Mouse (Mus musculus): ENCODE results near the gene Arntl2.
A peak's percentile ranks its signal among the peaks of the same experiment; 100 is the strongest.
"Not testable (repeated sequence)": the region's sequence is repeated elsewhere in the genome, so short reads cannot be mapped to it uniquely, and the experiment has no call there.

Arntl2 gene

DNA sequence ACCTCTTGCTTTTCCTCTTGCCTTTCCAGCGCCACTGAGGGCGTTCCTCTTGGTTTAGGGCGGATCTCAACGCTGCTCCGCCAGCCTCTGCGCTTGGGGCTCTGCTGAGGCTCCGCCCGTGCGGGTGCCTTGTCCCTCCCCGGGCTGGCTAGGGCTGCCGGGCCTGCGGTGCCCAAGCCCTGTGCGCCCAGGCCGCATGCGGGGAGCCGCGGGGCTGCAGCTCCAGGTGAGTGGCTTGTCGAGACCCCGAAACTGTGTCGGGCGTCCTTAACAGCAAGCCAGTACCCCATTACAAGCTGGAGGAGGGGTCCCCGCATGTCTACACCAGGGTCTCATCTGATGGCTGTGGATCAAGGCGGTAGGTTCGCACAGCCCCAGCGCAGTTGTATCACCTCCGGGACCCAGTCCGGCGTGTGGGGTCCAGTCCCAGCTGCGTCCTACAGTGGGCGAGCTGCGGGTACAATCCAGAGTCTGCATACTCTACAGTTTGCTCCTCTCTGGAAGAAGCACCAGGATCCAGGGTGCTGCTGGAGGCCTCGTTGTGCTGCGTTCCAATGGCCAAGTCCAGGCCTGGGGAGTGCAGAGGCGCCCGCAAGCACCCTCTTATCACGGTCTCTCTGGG is at the start of gene Arntl2:
TSS of gene Arntl2 (plus strand) at position 132 of the 622 bp plus-strand sequence.
- DNase-seq (ENCODE audit: inconsistent ontology term), result peak; percentile 88

DNA sequence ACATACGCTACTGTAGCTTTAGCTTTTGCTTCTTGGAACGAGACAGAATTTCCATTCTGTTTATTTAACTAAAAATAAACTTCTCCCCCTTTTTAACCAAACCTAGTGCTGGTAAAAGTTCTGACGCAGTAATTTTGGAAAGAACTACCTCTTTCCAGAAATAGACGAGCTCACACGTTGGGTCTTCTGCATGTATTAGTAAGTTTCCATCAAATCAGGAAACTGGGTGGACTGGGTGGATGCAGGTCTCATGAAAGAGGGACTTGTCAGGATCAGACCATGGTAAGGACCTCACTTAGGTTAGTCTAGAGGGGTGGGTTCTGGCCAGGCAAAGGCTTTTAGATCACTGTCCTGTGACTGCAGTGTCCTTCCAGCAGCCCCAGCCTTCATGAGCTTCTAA is 49.3 kb upstream of the Arntl2 start:
- DNase-seq (ENCODE audit: inconsistent ontology term), result no peak

- DNase-seq (ENCODE audit: inconsistent ontology term), result no peak
These were observed 48.8 kb upstream of the Arntl2 start for GRCm38 (mm10) chr6:146747057-146747456.

DNA sequence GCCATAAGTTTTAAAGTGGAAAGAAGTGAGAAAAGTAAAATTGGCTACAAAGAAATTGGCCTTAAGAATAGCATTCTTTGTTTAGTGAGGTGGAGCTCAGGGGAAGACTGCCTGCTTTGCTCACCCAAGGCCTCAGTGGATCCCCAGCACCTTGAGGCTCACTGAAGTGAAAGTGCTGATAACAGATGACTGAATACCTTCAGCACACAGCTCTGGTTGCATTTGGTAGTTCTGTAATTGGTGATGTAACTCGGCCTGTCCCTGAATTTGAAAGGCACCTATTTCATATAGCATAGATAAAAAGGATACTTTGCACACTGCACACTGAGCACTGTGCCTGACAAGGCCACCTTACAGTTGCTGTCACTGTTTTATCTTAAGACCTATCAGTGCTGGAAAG is 47.6 kb upstream of the Arntl2 start:
- DNase-seq (ENCODE audit: inconsistent ontology term), result no peak

- peak; percentile 42 for DNase-seq (ENCODE audit: inconsistent ontology term)
These were observed 44.2 kb upstream of the Arntl2 start for GRCm38 (mm10) chr6:146751671-146752070.

DNA sequence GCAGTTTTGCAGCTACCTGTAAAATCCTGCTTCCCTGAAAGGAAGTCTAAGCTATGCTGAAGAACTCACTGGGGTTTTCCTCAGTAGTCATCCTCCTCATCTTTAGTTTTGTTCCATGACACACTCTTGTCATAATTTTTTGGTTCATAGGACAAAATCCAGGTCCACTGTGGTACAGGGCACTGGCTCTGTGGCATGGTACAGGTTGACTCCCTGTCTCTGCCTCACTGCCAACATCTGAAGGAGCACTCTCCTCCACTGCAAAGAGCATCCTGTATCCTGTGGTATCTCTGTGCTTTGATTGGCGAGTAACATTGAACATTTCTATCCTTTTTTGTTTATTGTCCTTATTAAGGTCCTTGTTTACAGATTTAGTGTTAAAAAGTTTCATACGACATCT is 43.7 kb upstream of the Arntl2 start:
- DNase-seq (ENCODE audit: inconsistent ontology term), result no peak

DNA sequence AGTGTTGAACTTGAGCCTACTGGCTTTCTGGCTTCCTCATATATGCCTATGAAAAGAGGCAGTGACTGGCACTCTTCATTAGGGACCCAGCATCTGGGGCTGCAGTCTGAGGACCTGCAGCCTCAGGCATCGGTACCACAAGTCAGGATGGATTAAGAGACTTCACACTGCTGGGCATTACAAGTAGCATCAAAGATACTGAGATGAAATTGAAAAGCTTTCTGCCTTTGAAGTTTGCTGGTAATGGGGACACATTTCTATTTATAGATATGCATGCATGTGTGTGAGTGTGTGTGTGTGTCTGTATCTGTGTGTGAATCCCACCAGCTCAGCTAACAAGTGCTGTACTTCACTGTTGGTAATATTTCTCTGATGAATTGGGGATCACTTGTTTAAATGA is 43.2 kb upstream of the Arntl2 start:
- no peak for DNase-seq (ENCODE audit: inconsistent ontology term)

- peak; percentile 27 for DNase-seq (ENCODE audit: inconsistent ontology term)
These were observed 42.2 kb upstream of the Arntl2 start for GRCm38 (mm10) chr6:146753560-146754160.

DNA sequence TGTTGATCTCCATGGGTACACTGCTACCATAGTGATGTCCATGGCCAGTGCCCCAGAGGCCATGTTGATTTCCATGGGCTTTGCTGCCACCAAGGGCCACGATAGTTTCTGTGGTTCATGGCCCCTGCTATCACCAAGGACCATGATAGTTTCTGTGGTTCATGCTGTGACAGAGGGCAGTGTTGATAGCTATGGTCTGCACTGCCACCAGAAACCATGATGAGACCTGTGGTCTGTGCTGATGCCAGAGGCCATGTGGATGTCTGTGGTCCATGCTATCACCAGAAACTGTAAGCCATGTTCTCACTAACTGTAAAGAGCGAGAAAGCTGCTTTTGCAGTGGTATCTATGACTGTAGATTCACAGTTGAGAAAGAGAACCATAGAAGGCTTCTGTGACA is 40.7 kb upstream of the Arntl2 start:
- no peak for DNase-seq (ENCODE audit: inconsistent ontology term)

DNA sequence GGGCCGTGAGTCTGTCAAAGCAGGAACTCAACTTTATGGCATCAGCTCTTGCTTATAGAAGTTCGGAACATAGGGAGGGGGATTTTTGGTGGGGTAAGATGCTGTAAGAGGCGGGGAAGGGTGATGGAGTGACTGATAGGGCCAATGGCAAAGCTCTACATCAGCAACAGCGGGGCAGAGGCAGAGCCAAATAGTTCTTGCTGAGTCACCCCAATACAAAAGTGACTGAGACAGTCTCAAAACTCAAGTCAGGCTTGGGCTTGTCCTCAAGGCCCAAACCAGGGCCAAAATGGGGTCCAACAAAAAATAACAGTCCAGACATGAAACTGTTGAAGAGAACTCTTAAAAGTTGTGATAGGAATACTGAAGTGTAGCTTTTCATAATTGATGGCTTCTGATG is 40.2 kb upstream of the Arntl2 start:
- DNase-seq (ENCODE audit: inconsistent ontology term), result no peak

DNA sequence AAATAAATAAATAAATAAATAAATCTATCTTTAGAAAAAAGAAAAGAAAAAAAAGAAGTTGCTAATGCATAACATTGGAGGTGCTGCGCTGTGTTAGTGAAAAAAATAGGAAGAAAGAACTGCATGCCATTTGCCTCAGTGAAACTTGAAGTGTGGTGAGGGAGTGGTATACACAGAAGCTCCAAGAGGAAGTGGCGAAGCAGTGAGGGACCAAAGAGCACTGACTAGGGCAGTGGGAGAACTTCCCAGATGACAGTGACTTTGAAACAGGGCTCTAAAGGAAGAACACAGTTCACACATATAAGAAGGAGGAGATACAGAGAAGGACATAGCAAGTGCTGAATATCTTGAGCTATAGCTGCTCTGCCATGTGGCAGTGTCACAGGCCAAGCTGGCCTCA is 36.8 kb upstream of the Arntl2 start:
- DNase-seq (ENCODE audit: inconsistent ontology term), result no peak

- DNase-seq (ENCODE audit: inconsistent ontology term), result no peak
These were observed 35.8 kb upstream of the Arntl2 start for GRCm38 (mm10) chr6:146760022-146760421.

DNA sequence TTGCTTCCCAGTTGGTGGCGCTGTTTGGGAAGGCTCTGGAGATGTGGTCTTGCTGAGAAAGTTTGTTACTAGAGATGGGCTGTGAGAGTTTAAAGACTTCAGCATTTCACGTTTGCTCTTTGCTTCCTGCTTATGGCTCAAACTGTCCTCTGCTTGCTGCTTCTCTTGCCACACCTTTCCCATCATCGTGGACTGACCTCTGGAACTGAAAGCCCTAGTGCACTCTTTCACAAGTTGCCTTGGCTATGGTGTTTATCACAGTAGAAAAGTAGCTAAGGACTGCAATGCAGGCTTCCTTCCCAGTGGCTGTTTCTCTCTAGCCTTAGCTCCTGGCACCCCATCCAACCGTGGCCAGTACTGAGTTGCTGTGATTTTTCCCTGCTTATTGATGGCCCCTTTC is 35.1 kb upstream of the Arntl2 start:
- no peak for DNase-seq (ENCODE audit: inconsistent ontology term)

DNA sequence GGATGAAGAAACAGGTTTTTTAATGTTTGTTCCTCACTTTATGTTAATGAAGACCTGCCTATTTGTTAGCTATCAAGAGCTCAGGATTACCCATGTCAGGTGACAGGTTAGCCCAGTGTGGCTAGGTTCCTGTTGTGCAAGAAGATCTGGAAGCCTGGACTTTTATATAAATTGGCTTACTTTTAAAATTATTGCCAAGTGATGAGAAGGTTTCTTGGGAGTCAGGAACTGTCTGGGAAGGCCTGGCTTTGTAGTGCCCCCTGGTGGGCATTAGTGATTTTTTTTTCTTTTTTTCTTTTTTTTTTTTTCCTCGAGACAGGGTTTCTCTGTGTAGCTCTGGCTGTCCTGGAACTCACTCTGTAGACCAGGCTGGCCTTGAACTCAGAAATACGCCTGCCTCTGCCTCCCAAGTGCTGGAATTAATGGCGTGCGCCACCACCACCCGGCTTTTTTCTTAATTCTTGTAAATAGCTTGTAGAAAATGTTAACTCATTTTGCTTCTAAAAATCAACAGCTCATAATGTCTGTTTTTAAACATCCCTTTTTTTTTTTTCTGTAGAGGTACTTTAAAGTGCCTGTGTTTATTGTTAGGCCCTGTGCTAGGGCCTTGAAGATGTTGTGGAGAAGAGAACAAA is 33.5 kb upstream of the Arntl2 start:
- no peak for DNase-seq (ENCODE audit: inconsistent ontology term)

DNA sequence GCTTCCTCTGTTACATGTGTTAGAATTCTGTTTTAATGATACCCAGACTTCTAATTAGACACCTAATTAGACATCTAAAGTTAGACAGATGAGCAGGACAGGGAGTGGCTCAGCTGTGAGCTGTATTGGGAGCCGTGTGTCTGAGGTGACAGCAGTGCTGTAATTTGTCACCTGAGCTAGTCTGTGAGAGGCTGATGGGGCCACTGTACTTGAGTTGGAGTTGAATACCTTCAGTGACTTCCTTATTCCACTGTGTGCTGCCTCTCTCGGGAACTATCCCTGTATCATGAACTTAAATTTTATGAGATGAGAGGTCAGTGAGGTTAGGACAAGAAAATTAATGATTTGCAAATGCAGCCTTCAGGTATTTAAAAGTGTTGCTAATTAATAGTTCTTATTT is 31.3 kb upstream of the Arntl2 start:
- DNase-seq (ENCODE audit: inconsistent ontology term), result no peak

DNA sequence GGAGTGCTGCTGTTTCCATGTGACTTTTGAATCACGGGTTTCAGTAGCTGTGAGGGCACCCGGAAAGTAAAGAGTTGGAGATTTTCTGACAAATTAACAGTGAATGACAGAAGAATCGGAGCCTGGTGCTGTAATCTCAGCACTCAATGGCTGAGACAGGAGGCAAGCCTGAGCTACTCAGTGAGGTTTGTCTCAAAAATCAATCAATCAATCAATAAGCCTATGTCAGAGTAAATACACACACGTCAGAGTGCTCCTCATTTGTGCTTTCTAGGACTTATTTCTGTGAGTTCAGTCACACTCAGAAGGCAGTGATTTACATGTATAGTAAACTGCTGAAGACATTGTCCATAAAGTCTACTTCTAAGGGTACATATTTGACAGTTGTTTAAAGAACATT is 30.6 kb upstream of the Arntl2 start:
- DNase-seq (ENCODE audit: inconsistent ontology term), result no peak

- DNase-seq (ENCODE audit: inconsistent ontology term), result no peak
These were observed 26.9 kb upstream of the Arntl2 start for GRCm38 (mm10) chr6:146768813-146769404.

DNA sequence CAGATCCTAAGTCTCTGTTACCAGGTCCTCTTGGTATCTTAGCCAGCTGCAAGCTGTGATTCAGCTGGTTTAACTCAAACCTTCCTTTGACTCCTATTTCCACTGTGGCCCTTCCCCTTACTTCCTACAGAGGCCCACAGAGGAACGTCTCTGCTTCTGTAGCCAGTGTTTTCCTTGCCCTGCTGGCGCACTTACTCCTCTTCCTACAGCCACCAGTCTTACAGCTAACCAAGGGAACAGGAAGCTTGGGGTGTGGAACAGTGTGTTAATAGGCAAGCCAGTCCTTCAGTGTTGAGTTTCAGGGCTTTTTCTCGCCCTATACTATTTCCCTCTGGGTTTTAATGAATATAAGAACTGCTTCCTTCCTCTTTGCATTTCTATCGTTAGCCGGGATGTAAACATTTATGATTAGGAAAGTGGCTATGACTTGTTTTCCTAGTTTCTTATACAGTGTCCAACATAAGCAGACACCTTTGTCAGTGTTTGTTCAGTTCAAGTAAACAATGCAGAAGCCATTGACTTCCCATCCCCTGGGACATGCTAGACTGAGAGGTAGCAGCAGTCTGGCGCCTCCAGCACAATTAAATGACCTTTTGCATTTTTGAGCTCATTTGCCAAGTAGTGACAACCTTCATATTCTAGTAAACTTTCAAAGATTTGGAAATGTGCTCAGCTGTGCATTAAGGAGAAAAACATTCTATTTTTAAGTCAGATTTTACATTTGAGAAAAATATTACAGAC is 25.7 kb upstream of the Arntl2 start:
- no peak for DNase-seq (ENCODE audit: inconsistent ontology term)

- DNase-seq (ENCODE audit: inconsistent ontology term), result no peak
These were observed 25.0 kb upstream of the Arntl2 start for GRCm38 (mm10) chr6:146770808-146771207.

GRCm38 (mm10) chr6:146775864-146776263 is 20.0 kb upstream of the Arntl2 start:
- not testable (repeated sequence) for DNase-seq (ENCODE audit: inconsistent ontology term)

DNA sequence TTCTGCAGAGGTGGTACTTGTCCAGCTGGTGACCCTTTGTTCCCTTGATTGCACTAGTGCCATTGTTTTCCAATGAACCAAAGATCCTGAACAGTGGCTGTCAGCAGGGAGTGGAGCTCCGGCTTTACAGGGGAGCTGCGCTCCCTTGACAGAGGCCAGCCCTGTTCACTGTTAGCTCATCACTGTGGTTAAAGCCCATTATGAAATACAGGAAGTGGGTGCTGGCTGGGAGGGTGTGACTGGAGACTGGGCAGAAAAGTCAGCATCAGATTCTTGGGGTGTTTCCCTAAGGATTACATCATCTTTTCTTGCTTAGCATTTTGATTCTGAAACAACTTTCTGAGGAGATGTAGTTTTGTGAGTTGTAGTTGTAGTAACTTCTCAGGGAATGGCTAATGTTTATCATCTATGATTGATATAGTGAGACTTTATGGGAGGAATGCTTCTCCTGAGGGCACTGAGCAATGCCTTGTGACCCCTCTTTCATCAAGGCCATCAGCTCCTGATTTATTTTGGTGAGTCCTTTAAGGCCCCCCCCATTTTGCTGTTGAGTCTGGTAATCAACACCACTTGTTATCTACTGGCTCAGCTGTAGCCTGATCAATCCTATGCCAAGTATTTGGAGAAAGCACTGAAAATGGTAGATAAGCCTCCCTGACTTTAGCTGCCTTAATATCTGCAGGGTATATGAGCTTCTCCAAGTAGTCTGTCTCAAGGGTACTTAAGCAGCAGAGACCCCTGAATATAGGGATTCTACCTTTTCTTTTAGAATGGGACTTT is 19.1 kb upstream of the Arntl2 start:
- DNase-seq (ENCODE audit: inconsistent ontology term), result peak; percentile 84

GRCm38 (mm10) chr6:146778055-146778454 is 17.8 kb upstream of the Arntl2 start:
- no peak for DNase-seq (ENCODE audit: inconsistent ontology term)
